Mouse (Mus musculus): ENCODE measurements around the gene Trappc13. TPM values are rescaled to one million over a fixed set of nuclear protein-coding genes. Genes with fewer than 3 reads are reported as not detected.
"Not testable (repeated sequence)": the region's sequence is repeated elsewhere in the genome, so short reads cannot be mapped to it uniquely, and the experiment has no call there.

Trappc13 gene
- total RNA-seq (2021), result 10 to 100 TPM; 48.1 to 49.4 TPM
- long read RNA-seq, experiment 1, transcript Trappc13-205 (12 exons, 3,538 nt), result major isoform, 8 of 36 reads
- long read RNA-seq, experiment 1, partial matches to known transcripts, result 1 of 36 reads
- long read RNA-seq, experiment 1, other reads (novel, unspliced or antisense), result 24 of 36 reads
- long read RNA-seq, experiment 2, transcript Trappc13-205 (12 exons, 3,538 nt), result major isoform, 13 of 69 reads
- long read RNA-seq, experiment 2, partial matches to known transcripts, result 3 of 69 reads
- long read RNA-seq, experiment 2, other reads (novel, unspliced or antisense), result 49 of 69 reads

DNA sequence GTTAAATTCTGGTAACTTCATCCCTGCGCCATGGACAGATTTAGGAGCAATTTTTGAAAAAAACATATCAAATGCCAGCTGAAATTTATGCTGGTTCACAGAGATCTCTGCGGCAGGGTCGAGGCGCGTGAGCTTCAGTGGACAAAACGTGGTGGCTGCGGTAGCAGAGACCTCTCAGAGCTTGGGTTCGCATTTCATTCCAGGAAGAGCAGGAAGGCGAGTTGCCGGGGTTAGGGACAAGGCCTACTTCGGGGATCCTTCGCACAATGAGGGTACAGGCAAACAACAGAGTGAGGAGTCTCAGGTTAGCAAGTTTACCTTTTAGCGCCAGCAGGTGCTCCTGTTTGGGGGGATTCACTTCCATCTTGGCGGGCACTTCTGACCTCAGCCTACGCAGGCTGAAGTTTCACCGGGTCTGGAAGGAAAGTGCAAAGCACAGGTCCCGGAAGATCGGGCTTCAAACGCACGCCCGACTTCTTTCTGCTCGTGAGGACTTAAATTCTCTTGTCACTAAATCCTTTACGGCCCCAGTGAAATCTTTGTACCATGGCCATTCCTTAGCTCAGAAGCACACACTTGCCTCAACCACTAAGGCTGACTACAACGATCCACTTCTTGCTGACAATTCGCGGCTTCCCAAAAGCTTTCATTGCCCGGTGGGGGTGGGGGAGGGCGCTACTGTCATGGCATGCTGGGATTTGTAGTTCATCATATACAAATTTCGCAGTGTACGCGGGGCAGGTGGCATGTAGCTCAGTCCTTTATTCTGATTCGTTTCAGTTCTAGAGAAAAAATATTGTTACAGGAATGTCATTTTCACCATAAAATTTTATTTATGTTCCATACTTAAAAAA is at the start of gene Trappc13:
Gene Trappc13, minus strand, starts transcription at position 674 of the 854 bp plus-strand sequence.
- DNase-seq (ENCODE audit: low spot score in 2 of 2), result peak; percentile 28 to 75

GRCm38 (mm10) chr13:104227478-104227877 is 49.2 kb upstream of the Trappc13 start:
- DNase-seq (ENCODE audit: low spot score in 2 of 2), result no peak

- no peak for DNase-seq (ENCODE audit: low spot score in 2 of 2)
Measured at GRCm38 (mm10) chr13:104204313-104204712, 26.0 kb upstream of the Trappc13 start.

DNA sequence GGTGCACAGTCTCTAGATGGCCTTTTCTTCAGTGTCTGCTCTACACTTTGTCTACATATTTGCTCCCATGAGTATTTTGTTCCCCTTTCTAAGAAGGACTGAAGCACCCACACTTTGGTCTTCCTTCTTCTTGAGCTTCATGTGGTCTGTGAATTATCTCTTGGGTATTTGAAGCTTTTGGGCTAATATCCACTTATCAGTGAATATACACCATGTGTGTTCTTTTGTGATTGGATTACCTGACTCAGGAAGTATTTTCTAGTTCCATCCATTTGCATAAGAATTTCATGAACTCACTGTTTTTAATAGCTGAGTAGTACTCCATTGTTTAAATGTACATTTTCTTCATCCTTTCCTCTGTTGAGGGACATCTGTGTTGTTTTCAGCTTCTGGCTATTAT is 17.6 kb upstream of the Trappc13 start:
- not testable (repeated sequence) for DNase-seq (ENCODE audit: low spot score in 2 of 2)

- no peak for DNase-seq (ENCODE audit: low spot score in 2 of 2)
Measured at GRCm38 (mm10) chr13:104187357-104187756, 9.1 kb upstream of the Trappc13 start.

DNA sequence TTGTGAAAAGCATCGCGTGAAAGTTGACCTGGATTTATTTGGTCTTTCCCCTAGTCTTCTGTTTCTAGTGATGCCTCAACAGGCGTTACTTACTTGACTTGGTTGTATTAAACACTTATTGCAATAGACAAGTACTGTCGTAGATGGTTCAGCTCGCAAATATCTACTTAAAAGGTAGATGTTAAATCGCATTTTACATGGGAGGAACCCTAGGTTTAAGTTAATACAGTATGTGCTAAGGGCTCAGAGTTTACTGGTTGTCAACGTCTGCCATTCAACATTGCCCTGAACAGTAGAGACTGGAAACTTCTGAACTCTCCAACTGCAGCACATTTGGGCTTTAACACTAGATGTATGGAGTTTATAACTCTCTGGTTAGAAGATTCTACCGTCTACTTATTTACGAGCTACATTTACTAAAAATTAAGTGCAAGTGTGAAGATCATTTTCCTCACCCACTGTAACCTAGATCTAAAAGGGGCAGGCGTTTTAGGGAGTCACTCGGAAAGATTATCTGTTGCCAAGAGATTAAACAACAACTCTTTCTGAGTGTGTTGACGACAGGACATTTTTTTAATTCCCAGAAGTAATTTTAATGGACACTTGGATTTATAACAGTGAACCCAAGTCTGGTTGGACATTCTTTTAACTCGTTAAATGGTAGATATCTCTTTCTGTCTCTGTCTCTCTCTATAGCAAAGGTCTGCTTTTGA is 1.1 kb upstream of the Trappc13 start:
- DNase-seq (ENCODE audit: low spot score in 2 of 2), result no peak

DNA sequence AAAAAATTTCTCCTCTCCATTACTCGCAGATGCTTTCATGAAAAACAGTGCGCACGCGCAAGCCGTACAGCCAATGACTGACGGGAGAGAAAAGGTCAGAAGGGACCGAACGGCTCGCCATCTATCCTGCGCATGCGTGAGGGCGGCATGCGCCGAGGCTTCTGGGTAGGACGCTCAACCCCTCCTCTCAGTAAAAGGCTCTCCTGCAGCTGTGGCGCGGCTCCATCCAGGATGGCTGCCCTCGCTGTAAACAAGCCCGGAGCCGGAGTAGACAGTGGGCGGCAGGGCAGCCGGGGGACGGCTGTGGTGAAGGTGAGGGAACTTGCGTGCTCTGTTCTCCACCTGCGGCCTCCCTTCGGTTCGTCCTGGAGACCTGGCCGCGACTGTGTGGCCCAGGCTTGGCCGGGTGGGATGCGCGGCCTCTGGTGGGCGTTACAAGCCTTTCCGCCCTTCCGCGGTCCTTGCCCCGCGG is 417 bp upstream of the Trappc13 start, which contains the start of gene Trim23:
Gene Trim23, plus strand, starts transcription at position 148 of the 472 bp plus-strand sequence.
- DNase-seq (ENCODE audit: low spot score in 2 of 2), result peak; percentile 84 to 95

DNA sequence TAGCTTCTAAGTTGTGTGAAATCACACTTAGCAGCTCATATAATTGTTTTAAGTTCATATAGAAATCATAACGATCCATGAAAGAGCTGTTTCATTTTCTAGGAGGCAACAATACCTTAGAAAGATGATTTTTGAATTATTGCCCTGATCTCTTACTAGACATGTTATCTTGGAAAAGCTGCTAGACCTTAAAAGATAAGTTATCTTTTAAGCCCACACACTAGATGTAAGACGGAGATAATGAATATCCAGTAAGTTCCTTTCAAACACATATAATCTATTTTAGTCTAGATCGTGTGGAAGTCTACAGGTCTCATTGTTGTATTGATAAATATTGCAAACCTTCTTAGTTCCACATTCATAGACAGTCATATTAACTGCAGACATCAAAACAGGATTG is 1.4 kb downstream of the Trappc13 start:
- no peak for DNase-seq (ENCODE audit: low spot score in 2 of 2)

DNA sequence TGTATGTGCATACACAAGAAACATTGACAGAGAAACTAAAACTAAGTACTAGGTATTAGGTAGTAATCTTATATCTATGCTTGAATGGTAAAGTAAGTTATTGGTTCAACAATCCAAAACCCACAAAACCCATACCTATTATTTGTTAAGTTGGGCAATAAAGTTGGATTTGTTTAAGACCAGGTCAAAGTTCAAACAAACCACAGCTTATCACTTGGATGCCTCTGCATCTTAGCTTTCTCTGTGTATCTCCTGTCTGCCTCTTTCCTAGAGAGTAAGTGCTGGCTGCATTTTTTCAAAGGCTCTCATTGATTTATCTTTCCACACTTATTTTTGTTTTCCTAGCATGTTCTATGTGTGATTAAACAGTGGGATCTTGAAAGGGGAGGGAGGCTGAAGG is 5.8 kb downstream of the Trappc13 start:
- no peak for DNase-seq (ENCODE audit: low spot score in 2 of 2)

DNA sequence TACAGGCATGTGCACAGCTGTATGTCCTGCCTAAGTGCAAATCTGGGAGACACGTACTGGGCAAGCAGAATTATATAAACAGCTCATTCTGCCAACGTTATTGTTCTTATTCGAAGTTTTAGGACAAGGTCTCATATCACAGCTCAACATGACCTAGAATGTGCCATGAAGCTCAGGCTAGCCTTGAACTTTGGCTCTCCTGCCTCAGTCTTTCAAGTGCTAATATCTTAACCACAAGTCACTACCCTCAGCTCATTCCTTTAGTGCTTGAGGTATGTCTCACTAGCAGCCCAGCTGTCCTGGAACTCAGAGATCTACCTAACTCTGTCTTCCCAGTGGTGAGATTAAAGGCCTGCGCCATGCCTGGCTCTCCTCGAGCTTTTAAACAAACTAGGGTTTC is 6.6 kb downstream of the Trappc13 start:
- no peak for DNase-seq (ENCODE audit: low spot score in 2 of 2)

DNA sequence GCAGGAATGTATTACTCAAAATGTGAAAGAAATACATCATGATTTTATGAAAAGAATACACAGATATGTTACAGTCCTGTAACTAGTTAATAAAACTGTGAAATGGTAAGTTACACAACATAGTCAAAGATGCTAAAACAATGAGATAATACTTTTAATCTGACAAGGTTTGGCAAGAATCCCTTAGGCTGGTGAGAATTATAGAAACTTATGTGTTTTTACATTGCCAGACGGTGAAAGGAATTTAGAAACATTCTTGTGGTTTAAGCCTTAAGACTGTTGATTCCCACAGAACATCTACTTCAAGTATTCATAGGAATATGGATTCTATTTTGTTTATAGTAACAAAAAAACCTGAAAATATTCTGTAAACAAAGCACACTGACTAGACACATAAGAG is 22.6 kb downstream of the Trappc13 start:
- no peak for DNase-seq (ENCODE audit: low spot score in 2 of 2)

DNA sequence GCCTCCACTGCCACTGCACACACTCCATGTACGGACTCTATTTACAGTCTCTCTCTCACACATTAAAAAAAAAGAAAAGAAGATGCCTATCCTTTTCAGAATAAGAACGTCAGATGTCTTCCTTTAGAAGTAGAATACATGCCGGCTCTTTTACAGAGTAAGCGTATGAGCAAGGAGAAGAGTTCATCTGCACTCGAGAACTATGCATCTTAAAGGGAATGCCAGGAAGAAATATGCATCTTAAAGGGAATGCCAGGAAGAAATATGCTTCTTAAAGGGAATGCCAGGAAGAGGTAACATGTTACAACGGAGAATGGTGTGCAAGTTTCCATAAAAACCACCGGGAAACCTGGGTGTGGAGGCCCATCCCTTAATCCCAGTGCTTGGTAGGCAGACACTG is 23.2 kb downstream of the Trappc13 start:
- DNase-seq (ENCODE audit: low spot score in 2 of 2), result no peak

DNA sequence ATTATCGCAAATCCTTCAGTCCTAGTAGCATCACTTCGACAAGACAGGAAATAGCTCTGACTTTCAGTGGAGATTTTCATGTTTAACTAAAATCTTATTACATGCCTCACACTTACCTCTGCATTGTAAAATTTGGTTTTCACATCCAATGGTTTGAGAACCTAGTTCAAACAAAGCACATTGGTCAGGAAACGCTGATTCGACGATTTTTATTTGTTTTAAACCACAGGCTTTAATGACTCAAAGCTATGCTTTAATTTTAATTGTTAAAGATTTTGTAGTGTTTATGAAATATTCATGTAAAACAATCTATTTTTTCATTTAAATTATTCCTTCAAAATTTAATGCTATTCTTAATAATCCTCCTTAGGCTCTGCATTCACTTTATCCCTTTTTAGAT is 24.1 kb downstream of the Trappc13 start:
- DNase-seq (ENCODE audit: low spot score in 2 of 2), result no peak

DNA sequence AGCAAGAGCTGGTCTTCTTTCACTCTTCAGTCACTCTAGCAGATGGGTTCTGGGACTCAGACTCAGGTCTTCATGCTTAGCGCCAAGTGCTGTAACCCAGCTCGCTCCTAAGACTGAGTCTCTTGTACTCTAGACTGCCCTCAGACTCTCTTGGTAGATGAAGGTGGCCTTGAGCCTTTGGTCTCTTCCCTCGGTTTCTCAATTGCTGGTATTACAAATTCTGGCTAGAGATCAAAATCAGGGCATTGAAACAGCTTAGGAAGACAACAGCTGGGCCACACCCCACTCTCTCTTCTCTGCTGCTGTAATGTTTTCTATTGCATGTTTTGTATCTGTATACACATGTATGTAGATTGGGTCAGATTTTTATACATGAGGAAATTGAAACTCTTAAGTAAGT is 32.6 kb downstream of the Trappc13 start:
- no peak for DNase-seq (ENCODE audit: low spot score in 2 of 2)

DNA sequence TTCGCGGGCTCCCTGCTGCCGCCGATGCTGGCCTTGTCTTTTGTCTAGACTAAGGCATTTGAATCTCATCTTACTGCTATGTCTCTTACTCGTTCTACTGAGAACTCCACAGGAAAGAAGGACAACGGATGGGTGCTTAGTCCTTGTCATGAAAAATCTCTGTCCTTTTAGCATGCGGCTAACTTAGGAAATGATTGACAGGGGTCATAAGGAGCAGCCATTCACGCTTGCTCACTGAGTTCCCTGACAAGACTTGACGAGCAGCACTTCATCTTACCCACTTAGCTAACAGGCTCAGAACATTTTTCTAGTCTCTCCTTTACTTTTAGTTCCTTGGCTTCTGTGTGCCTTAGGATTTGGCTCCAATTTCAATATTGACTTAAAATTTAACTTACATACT is 33.4 kb downstream of the Trappc13 start:
- no peak for DNase-seq (ENCODE audit: low spot score in 2 of 2)

DNA sequence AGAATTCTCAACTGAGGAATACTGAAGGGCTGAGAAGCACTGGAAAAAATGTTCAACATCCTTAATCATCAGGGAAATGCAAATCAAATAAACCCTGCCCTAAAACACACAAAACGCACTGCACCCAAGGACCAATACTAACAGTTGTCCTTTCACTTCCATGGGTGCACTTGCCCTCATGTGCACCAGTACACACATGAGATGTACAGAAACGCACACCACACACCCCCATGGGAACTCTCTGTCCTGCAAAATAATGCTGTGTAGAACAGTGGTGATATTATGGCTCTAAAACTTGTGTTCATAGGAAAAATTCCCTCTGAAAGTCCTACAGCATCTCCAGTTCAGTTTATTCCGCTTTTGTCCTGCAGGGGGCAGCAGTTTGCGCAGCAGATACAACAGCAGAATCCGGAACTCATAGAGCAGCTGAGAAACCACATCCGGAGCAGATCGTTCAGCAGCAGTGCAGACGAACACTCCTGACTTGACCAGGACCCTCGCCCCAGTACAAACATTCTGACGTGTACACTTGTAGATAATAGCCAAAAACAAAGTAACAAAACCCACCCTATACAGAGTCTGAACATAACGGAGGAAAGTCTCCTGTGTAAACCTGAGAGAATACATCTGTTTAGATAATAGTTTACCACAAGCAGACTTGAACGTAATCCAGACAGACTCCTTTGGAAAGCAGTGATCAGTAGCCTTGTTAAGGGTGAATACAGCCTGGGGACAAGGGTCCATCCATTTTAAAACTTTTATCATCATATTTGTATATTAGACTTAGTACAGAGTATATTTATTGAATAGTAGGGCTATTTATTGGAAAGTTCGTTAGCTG is 38.7 kb downstream of the Trappc13 start:
- DNase-seq (ENCODE audit: low spot score in 2 of 2), result peak; percentile 56 to 63

- no peak for DNase-seq (ENCODE audit: low spot score in 2 of 2)
Measured at GRCm38 (mm10) chr13:104134510-104135085, 43.7 kb downstream of the Trappc13 start.

GRCm38 (mm10) chr13:104132561-104132960 is 45.7 kb downstream of the Trappc13 start:
- DNase-seq (ENCODE audit: low spot score in 2 of 2), result no peak

DNA sequence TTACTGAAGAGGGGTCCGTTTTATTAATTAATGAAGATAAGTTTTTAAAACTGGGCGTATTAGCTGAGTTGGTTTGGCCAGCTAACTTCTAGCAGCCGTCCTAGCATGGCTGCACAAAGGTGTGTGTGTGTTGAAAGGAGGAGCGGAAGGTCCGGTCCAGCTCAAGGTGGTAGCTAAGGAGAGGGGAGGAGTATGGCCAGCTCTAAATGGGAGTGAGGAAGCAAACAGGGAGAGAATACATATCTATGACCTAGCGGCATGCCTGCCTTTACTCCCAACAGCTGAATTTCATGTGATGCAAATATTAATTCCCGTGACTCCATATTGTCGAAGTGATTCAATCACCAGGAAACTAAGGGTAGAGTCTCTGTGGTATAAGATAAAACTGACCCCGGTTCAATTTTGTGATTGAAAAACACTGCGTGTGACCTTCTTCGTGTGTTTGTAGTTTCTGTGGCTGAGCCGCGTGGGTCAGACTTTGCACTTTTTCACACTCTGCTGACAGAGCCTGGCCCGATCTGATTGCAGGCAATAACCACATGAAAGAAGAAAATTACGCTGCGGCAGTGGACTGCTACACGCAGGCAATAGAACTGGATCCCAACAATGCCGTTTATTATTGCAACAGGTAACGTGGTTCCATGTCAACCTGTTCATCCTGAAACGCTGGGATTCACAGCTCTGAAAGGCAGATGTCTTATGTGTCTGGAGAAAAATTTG is 54.4 kb downstream of the Trappc13 start:
- DNase-seq (ENCODE audit: low spot score in 2 of 2), result no peak

Data from adrenal gland, postnatal 4 days (tissue).